Mouse (Mus musculus): ENCODE measurements around the gene Anxa1.

The Anxa1 gene

GRCm38 (mm10) chr19:20390455-20390994, at the start of gene Anxa1:
Anxa1 (minus strand) TSS chr19:20390944.
- DNase-seq (ENCODE audit: low spot score in 2 of 2), result peak; percentile 45 to 62

DNA sequence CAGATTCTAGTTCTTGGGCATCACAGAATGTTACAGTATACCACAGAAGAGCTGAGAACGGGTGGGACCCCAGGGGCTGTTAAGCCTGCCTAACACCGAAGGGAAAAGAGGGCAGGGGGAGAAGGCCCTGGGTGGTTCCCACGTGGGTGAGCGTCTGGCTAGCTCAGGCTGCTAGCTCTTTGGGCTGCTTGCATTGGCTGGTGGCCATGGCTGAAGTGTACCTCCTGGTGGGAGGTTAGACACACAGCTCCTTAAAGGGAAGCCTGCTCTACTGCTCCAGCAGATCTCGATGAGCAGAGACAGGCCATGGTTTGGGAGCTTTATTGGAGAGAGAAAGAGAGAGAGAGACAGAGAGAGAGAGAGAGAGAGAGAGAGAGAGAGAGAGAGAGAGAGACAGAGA, 46.3 kb upstream of the Anxa1 start:
- DNase-seq (ENCODE audit: low spot score in 2 of 2), result peak in 1 of 2 experiments; percentile 19

DNA sequence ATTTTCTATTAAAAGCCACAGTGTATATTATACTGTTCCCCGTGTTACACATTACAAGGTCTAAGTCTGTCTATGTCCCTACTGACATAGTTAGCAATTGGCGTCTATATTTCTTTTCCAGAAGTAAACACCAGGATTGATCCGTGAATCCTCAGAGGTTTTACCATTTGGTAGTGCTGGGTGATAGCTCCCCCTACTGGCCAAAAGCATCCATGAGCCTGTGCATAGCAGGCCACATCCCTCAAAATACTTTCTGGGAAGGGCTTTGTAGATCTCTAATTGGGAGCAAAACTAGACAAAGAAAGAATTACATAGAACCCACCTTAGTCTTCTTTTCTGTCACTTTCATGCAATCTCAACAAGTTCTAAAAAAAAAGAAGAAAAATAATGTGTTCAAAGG, 43.8 kb upstream of the Anxa1 start:
- peak; percentile 60 to 61 for DNase-seq (ENCODE audit: low spot score in 2 of 2)

DNA sequence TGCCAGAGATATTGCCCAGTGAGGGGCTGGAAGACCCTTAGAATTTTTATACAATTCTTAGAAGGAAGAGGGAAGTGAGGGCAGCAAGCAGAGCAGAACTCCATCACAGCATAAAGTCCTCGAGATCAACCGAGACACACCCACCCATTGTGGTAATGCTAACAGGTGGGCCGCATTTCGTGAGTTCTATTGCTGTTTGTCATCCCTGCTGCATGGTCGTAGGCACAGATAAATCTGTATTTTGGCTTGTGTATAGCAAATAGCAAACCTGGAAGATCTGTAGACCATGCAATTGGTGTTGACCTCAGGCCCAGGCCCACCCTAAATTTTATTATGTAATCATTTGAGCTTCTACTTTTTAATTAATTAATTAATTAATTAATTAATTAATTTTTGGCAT, 43.2 kb upstream of the Anxa1 start:
- DNase-seq (ENCODE audit: low spot score in 2 of 2), result no peak

- no peak for DNase-seq (ENCODE audit: low spot score in 2 of 2)
These were observed 35.9 kb upstream of the Anxa1 start for GRCm38 (mm10) chr19:20426443-20427161.

- DNase-seq (ENCODE audit: low spot score in 2 of 2), result no peak
These were observed 20.5 kb upstream of the Anxa1 start for GRCm38 (mm10) chr19:20411276-20411675.

- no peak for DNase-seq (ENCODE audit: low spot score in 2 of 2)
These were observed 19.1 kb upstream of the Anxa1 start for GRCm38 (mm10) chr19:20409541-20410528.

DNA sequence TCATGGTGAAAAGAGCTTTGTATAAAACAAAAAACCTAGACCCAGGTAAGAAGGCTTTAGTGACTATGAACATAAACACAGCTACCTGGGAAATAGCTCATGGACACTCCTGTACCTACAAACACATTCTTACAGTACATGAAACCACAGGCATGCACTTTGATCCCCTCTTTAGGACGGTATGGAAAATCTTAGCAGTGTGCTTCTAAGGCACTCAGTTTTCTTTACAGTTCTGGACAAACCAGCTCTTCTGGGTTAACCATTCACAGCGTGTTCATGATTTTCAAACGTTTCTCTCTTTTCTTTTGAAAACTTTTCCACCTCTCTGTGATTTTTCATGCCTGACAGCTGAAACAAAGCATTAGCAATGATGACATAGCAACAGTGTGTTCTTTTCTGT, 15.7 kb upstream of the Anxa1 start:
- DNase-seq (ENCODE audit: low spot score in 2 of 2), result no peak

- DNase-seq (ENCODE audit: low spot score in 2 of 2), result no peak
These were observed 14.3 kb upstream of the Anxa1 start for GRCm38 (mm10) chr19:20405015-20405414.

GRCm38 (mm10) chr19:20403740-20404139, 13.0 kb upstream of the Anxa1 start:
- no peak for DNase-seq (ENCODE audit: low spot score in 2 of 2)

- no peak for DNase-seq (ENCODE audit: low spot score in 2 of 2)
These were observed 12.5 kb upstream of the Anxa1 start for GRCm38 (mm10) chr19:20403219-20403618.

GRCm38 (mm10) chr19:20402516-20403200, 11.9 kb upstream of the Anxa1 start:
- no peak for DNase-seq (ENCODE audit: low spot score in 2 of 2)

GRCm38 (mm10) chr19:20401961-20402360, 11.2 kb upstream of the Anxa1 start:
- DNase-seq (ENCODE audit: low spot score in 2 of 2), result no peak

- DNase-seq (ENCODE audit: low spot score in 2 of 2), result no peak
These were observed 8.4 kb upstream of the Anxa1 start for GRCm38 (mm10) chr19:20399187-20399586.

GRCm38 (mm10) chr19:20397092-20397491, 6.3 kb upstream of the Anxa1 start:
- no peak for DNase-seq (ENCODE audit: low spot score in 2 of 2)

GRCm38 (mm10) chr19:20393556-20394274, 3.0 kb upstream of the Anxa1 start:
- peak; percentile 21 to 39 for DNase-seq (ENCODE audit: low spot score in 2 of 2)

DNA sequence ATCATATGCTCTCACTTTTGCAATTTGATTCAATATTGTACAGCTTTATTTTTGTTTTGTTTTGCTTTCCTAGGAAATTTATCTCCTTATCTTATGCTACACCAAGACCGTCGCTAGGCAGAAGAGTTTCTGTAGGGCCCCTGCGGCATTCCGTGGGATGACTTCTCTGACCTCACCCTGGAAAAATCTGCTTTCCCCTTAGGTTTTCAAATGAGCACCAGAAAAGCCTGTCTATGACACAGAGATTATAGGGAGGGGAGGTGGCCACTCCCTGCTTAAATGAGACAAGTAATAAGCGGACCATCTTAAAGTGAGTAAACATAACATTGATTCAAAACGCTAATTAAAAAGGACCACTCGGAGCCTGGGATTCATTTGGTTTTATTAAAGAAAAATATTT, 1.0 kb downstream of the Anxa1 start:
- DNase-seq (ENCODE audit: low spot score in 2 of 2), result no peak

GRCm38 (mm10) chr19:20389245-20389644, 1.5 kb downstream of the Anxa1 start:
- no peak for DNase-seq (ENCODE audit: low spot score in 2 of 2)

DNA sequence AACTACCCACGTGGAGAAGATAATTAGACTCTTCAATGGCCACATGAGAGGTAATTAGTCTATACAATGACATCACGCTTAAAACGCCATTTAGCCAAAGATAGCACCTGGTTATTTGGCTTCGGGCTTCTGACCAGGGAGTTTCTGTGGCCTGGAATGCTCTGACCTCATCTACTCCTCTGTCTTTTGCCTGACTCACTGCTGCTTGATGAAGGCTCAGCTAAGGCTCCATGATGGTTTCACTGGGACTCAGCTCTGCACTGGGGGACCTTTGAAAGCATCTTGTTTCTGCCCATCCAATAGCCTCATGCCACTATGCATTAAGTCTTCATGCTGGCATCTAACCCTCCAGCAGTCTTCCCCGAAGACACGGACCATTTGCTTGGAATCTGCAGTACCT, 2.5 kb downstream of the Anxa1 start:
- DNase-seq (ENCODE audit: low spot score in 2 of 2), result no peak

GRCm38 (mm10) chr19:20386296-20386695, 4.4 kb downstream of the Anxa1 start:
- DNase-seq (ENCODE audit: low spot score in 2 of 2), result peak in 1 of 2 experiments; percentile 36

- DNase-seq (ENCODE audit: low spot score in 2 of 2), result no peak
These were observed 5.1 kb downstream of the Anxa1 start for GRCm38 (mm10) chr19:20385645-20386044.
